Mouse (Mus musculus) ES-E14 (cell line): ENCODE measurements around the gene Pnpla1.

Experiments used
- HCFC1 ChIP-seq: IDR thresholded peaks from 2 replicates; pipeline ENCODE4 v1.6.1; 2012; ENCODE audit warnings: low read length, inconsistent platforms, borderline replicate concordance; ENCODE audit not compliant: insufficient read depth
- MAFK ChIP-seq: IDR thresholded peaks from 2 replicates; pipeline ENCODE4 v1.6.1; 2014; ENCODE audit warnings: mild to moderate bottlenecking, low read depth, low read length, inconsistent platforms; ENCODE audit not compliant: insufficient read depth
- ZNF384 ChIP-seq: IDR thresholded peaks from 2 replicates; pipeline ENCODE4 v1.6.1; 2012; ENCODE audit warnings: low read depth, low read length, inconsistent platforms

DNA sequence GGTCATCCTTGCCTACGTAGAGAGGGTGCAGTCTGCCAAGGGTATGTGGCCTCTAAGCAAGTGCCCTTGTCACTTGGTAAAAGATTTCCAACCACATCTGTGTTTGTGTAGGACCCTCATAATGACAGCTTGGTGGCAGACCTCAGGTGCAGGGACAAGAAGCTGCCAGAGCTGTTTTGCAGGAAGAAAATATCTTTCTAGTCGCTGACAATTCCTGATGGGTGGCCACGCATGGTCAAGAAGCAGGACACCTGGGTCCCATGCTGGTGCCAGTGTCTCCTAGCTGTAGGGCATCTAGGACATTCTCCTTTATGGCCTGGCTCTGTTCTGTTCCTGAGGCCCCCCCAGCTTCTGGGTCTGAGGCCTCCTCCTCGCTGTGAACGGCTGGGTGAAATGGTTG, 18.1 kb downstream of the Pnpla1 start:
- TF ChIP-seq HCFC1, result no peak
- no peak for TF ChIP-seq ZNF384
- no peak for TF ChIP-seq MAFK
